Mouse (Mus musculus) neural tube, embryonic 14.5 days (tissue): ENCODE measurements around the gene Isyna1. TPM values are rescaled to one million over a fixed set of nuclear protein-coding genes. Genes with fewer than 3 reads are reported as not detected.
"Not testable (repeated sequence)": the region's sequence is repeated elsewhere in the genome, so short reads cannot be mapped to it uniquely, and the experiment has no call there.

ENCODE experiments used
- ATAC-seq: fragments of 200-750 bp; cut with Nextera tagmentation; 2 replicates; pipeline ENCODE4 v1.8.0; 2017; ENCODE audit warnings: low read depth, mild to moderate bottlenecking, moderate TSS enrichment, moderate library complexity
- H3K27ac ChIP-seq: fragments of 300-500 bp; sonication (generic); 2 replicates; pipeline ENCODE4 v1.5.1; 2014; ENCODE audit warnings: low read depth, mild to moderate bottlenecking, control low read depth, low read length, moderate library complexity, mixed read lengths
- H3K27me3 ChIP-seq: fragments of 300-500 bp; sonication (generic); 2 replicates; pipeline ENCODE4 v1.6.1; 2014; ENCODE audit warnings: low read length; ENCODE audit not compliant: control insufficient read depth, insufficient read depth
- H3K36me3 ChIP-seq: fragments of 300-500 bp; sonication (generic); 2 replicates; pipeline ENCODE4 v1.6.1; 2014; ENCODE audit warnings: low read length, mixed read lengths; ENCODE audit not compliant: control insufficient read depth, insufficient read depth
- H3K4me1 ChIP-seq: fragments of 300-500 bp; sonication (generic); 2 replicates; pipeline ENCODE4 v1.6.1; 2014; ENCODE audit warnings: low read length; ENCODE audit not compliant: control insufficient read depth, insufficient read depth
- H3K4me2 ChIP-seq: fragments of 300-500 bp; sonication (generic); 2 replicates; pipeline ENCODE4 v1.6.1; 2014; ENCODE audit warnings: mild to moderate bottlenecking, low read depth, low read length, control low read depth
- H3K4me3 ChIP-seq: fragments of 300-500 bp; sonication (generic); 2 replicates; pipeline ENCODE4 v1.5.1; 2014; ENCODE audit warnings: low read depth, low read length, control low read depth, mixed read lengths
- H3K9ac ChIP-seq: fragments of 300-500 bp; sonication (generic); replicated peaks from 2 replicates; pipeline ENCODE4 v1.6.1; 2014; ENCODE audit warnings: low read depth, mild to moderate bottlenecking, control low read depth, low read length, mixed read lengths
- H3K9me3 ChIP-seq: fragments of 300-500 bp; sonication (generic); 2 replicates; pipeline ENCODE4 v1.6.1; 2016; ENCODE audit warnings: low read length; ENCODE audit not compliant: control insufficient read depth
- WGBS: fragments of 180-500 bp; shearing (Covaris S2); extraction: QIAGEN DNeasy Blood & Tissue Kit; methylation state at CpG from one replicate; pipeline ENCODE4 v1.1.7; 2014; 5-methylcytosine and 5-hydroxymethylcytosine counted together
- polyA plus RNA-seq: library from polyadenylated mRNA; unstranded; fragments of >200 nt; fragmentation: Nextera tagmentation; extraction: Ambion mirVana; gene quantifications from 2 replicates; pipeline ENCODE4 v1.2.1, GENCODE M21; 2014

Gene Isyna1
- polyA plus RNA-seq, 1 experiment from 2014 or later: 65.5 TPM

- not testable (repeated sequence) for H3K27ac ChIP-seq, H3K4me3 ChIP-seq, H3K9ac ChIP-seq, H3K27me3 ChIP-seq, H3K9me3 ChIP-seq, H3K4me2 ChIP-seq, H3K4me1 ChIP-seq, ATAC-seq
- 96% methylated on average over 4 of the region's 4 CpGs for WGBS
- H3K36me3 ChIP-seq: peaks cover 37% of the 10 kb centered on the region
Observed at GRCm38 (mm10) chr8:70587955-70588354, 6.2 kb upstream of the Isyna1 start.

GRCm38 (mm10) chr8:70591569-70591968, 2.6 kb upstream of the Isyna1 start:
- ATAC-seq: no peak
- Histone ChIP-seq H3K4me3 (no peak overlapping the region), H3K4me2 (no peak overlapping the region), H3K9me3 (no peaks in the 10 kb centered on the region), H3K36me3 (peaks cover 13% of the 10 kb centered on the region), H3K27ac (no peak overlapping the region), H3K4me1 (peaks cover 13% of the 10 kb centered on the region; the same call in 1 of the 2 replicates), H3K9ac (no peak overlapping the region), H3K27me3 (no peaks in the 10 kb centered on the region)
- 92% methylated on average over 12 of the region's 12 CpGs for WGBS

- Histone ChIP-seq H3K9ac (no peak overlapping the region), H3K4me3 (no peak overlapping the region), H3K4me2 (peak overlapping the region; percentile 97; the same call in 1 of the 2 replicates), H3K27me3 (no peaks in the 10 kb centered on the region), H3K9me3 (no peaks in the 10 kb centered on the region), H3K36me3 (peaks cover 13% of the 10 kb centered on the region), H3K4me1 (peaks cover 26% of the 10 kb centered on the region), H3K27ac (peak overlapping the region; percentile 35)
- no peak for ATAC-seq
- WGBS: 52% methylated on average over 8 of the region's 8 CpGs
Observed at GRCm38 (mm10) chr8:70593173-70593572, 1.0 kb upstream of the Isyna1 start.

- Histone ChIP-seq H3K4me3 (peak overlapping the region; percentile 62), H3K9ac (peak overlapping the region; percentile 73), H3K36me3 (peaks cover 7% of the 10 kb centered on the region), H3K4me2 (peak overlapping the region; percentile 97), H3K27ac (peak overlapping the region; percentile 71), H3K4me1 (peaks cover 37% of the 10 kb centered on the region), H3K9me3 (no peaks in the 10 kb centered on the region), H3K27me3 (no peaks in the 10 kb centered on the region)
- peak; percentile 25 for ATAC-seq
- 9% methylated on average over 81 of the region's 82 CpGs for WGBS
Observed at GRCm38 (mm10) chr8:70594621-70595564, 720 bp downstream of the Isyna1 start.

- no peaks in the 10 kb centered on the region; the same call in 1 of the 2 replicates for H3K36me3 ChIP-seq
- no peak overlapping the region for H3K4me2 ChIP-seq
- H3K9me3 ChIP-seq: no peaks in the 10 kb centered on the region
- peak overlapping the region; percentile 62; the same call in 1 of the 2 replicates for H3K4me3 ChIP-seq
- H3K27ac ChIP-seq: no peak overlapping the region
- peaks cover 46% of the 10 kb centered on the region for H3K4me1 ChIP-seq
- no peak overlapping the region for H3K9ac ChIP-seq
- 97% methylated on average over 12 of the region's 12 CpGs for WGBS
- no peaks in the 10 kb centered on the region for H3K27me3 ChIP-seq
- no peak for ATAC-seq
Observed at GRCm38 (mm10) chr8:70595811-70596210, 1.6 kb downstream of the Isyna1 start.

- H3K9ac ChIP-seq: no peak overlapping the region
- 94% methylated on average over 18 of the region's 18 CpGs for WGBS
- no peaks in the 10 kb centered on the region; the same call in 1 of the 2 replicates for H3K36me3 ChIP-seq
- H3K4me2 ChIP-seq: no peak overlapping the region
- H3K27ac ChIP-seq: no peak overlapping the region
- H3K9me3 ChIP-seq: no peaks in the 10 kb centered on the region
- no peak for ATAC-seq
- H3K4me1 ChIP-seq: peaks cover 50% of the 10 kb centered on the region
- H3K4me3 ChIP-seq: no peak overlapping the region
- no peaks in the 10 kb centered on the region for H3K27me3 ChIP-seq
Observed at GRCm38 (mm10) chr8:70596216-70596615, 2.0 kb downstream of the Isyna1 start.

GRCm38 (mm10) chr8:70596775-70597416, 2.7 kb downstream of the Isyna1 start:
- peaks cover 54% of the 10 kb centered on the region for H3K4me1 ChIP-seq

GRCm38 (mm10) chr8:70597417-70598272, 3.5 kb downstream of the Isyna1 start:
- no peaks in the 10 kb centered on the region; the same call in 1 of the 2 replicates for H3K36me3 ChIP-seq
- H3K4me1 ChIP-seq: peaks cover 54% of the 10 kb centered on the region
- WGBS: 4% methylated on average over 44 of the region's 68 CpGs
- no peak for ATAC-seq
- peak overlapping the region; percentile 31 for H3K4me3 ChIP-seq
- H3K27ac ChIP-seq: no peak overlapping the region
- H3K9me3 ChIP-seq: no peaks in the 10 kb centered on the region
- peak overlapping the region; percentile 68 for H3K4me2 ChIP-seq
- no peaks in the 10 kb centered on the region for H3K27me3 ChIP-seq
- H3K9ac ChIP-seq: peak overlapping the region; percentile 58

More at GRCm38 (mm10) chr8:70596775-70597416, 2.7 kb downstream of the Isyna1 start:
- no peaks in the 10 kb centered on the region for H3K27me3 ChIP-seq
- ATAC-seq: no peak
- H3K27ac ChIP-seq: no peak overlapping the region
- H3K4me3 ChIP-seq: no peak overlapping the region
- WGBS: 83% methylated on average over 17 of the region's 17 CpGs
- no peaks in the 10 kb centered on the region for H3K9me3 ChIP-seq
- peak overlapping the region; percentile 68 for H3K4me2 ChIP-seq
- no peaks in the 10 kb centered on the region; the same call in 1 of the 2 replicates for H3K36me3 ChIP-seq
- no peak overlapping the region for H3K9ac ChIP-seq
